Mouse (Mus musculus): ENCODE data around the gene Zbtb44.

Zbtb44 gene

GRCm38 (mm10) chr9:31070706-31071105 is 40.3 kb downstream of the Zbtb44 start:
- no peak for DNase-seq (ENCODE audit: low spot score)

GRCm38 (mm10) chr9:31072256-31072655 is 41.8 kb downstream of the Zbtb44 start:
- no peak for DNase-seq (ENCODE audit: low spot score)

DNA sequence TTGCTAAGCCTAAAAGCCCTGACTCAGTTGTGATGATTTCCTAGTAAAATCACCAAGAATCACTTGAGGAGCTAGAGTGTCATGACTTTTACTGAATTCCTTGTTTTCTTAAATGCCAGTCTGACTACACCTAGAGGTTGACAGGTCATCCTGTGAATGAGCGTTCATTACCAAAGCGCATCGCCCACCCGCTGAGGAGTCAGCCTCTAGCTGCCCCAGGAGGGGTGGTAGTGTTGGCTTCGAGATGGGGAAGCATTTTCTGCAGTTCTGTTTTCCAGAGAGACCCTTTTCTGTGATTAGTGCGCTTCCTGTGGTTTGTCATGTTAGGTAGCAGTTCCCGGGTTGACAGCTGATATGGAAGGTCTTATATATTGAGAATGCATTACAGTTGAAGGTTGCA is 43.4 kb downstream of the Zbtb44 start:
- no peak for DNase-seq (ENCODE audit: low spot score)

DNA sequence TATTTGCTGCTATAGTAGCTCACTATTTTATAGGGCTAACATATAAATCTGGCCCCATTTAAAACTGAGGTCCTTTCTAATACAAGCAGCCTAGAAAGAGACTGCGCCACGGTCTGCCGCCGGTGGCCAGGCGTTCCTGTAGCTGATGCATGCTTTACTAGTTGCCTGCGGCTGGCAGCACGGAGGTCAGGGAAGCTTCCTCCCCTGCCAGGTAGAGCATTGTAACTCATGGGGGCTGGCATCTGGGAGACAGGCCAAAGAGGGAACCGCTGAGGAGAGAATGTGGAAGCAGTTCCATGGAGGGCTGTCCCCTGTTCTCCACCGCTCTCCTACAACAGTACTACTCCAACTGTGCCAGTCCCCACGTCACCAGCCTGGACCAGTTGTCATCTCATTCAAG is 44.4 kb downstream of the Zbtb44 start:
- DNase-seq (ENCODE audit: low spot score), result no peak

DNA sequence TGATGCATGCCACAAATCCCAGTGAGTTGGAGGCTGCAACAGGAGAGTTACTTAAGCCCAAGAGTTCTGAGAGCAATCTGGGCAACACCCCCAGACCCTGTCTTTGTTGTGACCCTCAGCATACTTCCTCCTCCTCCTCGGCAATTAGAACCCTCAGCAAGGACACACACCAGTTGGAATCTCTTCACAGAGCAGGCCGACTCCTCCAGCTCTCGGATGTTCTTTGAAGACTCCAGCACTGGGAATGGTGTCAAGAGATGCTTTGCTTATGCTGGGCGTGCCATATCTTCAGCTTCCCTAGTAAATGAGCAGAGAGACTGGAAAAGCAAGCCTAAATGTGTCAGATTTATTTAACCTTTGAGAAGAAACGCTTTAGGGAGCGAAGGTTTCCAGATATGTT is 50.3 kb downstream of the Zbtb44 start:
- DNase-seq (ENCODE audit: low spot score), result no peak

- DNase-seq (ENCODE audit: low spot score), result peak; percentile 52
These were observed 51.7 kb downstream of the Zbtb44 start for GRCm38 (mm10) chr9:31082054-31082666.

DNA sequence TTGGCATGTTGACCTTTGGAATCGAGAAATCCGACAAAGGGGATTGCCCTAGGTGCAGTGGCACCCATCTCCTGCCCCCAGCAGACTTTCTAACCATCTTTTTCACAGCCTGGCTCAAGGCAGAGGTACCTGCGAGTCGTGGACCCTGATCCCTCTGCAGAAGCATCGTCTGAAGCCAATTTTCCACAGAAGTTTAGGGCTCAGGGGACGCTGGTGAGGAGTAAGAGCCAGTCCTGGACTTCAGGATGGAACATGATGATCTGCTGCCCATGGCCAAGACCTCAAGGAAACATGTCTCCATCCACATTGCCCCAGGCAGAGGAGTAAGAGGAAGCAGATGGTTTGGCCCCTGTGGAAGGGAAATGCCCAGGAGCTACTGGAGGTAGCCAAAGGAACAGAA is 52.3 kb downstream of the Zbtb44 start:
- DNase-seq (ENCODE audit: low spot score), result no peak

GRCm38 (mm10) chr9:31085556-31085955 is 55.1 kb downstream of the Zbtb44 start:
- DNase-seq (ENCODE audit: low spot score), result no peak

DNA sequence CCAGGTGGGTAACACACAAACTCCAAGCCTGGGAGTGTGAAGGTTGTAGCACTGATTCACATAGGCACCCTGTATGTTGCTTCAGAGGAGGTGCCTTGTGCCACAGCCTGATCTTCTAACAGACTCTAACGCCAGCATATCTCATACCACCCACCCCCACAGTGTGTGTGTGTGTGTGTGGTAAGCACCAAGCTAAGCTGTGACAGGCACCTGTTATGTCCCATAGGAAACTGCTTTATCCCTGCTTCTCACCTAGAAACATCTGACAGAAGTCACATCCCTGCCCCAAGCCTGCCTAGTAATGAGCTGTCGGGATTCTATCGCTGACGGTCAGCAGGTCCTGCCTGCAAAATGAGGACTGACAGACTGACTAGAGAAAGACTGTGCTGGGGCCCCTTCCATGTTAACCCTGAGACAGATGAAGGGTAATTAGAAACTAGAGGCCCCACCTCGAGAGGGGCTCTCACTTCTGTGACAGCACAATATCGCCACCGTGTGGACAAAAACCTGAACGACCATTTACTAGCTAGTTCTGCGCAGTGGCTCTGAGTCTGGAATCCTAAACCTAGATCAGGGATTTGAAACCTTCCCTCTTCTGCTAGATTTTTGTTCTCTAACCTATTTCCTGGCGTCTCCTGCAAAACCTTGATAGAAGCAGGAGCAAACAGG is 55.8 kb downstream of the Zbtb44 start:
- DNase-seq (ENCODE audit: low spot score), result no peak

- no peak for DNase-seq (ENCODE audit: low spot score)
These were observed 56.3 kb downstream of the Zbtb44 start for GRCm38 (mm10) chr9:31086754-31087145.

GRCm38 (mm10) chr9:31087466-31087865 is 57.0 kb downstream of the Zbtb44 start:
- no peak for DNase-seq (ENCODE audit: low spot score)

GRCm38 (mm10) chr9:31088116-31088515 is 57.7 kb downstream of the Zbtb44 start:
- DNase-seq (ENCODE audit: low spot score), result no peak

DNA sequence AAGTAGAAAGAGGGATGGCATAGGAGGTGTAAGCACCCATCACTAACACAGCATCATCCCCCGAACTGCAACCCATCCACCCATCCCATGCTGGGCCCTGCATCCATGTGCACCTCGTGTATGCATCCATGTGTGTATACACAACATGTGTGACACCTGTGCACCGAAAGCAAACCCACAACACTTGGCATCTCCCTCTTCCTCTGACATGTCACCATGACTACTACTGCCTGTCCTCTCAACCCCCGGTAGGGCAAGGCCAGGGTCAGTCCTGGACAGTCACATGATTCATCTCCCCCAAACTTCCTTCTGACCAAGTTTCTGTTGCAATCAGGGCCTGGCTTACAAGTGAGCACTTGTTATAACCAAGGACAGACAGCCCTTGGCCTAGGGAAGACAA is 58.4 kb downstream of the Zbtb44 start:
- no peak for DNase-seq (ENCODE audit: low spot score)

GRCm38 (mm10) chr9:31089541-31089940 is 59.1 kb downstream of the Zbtb44 start:
- no peak for DNase-seq (ENCODE audit: low spot score)

DNA sequence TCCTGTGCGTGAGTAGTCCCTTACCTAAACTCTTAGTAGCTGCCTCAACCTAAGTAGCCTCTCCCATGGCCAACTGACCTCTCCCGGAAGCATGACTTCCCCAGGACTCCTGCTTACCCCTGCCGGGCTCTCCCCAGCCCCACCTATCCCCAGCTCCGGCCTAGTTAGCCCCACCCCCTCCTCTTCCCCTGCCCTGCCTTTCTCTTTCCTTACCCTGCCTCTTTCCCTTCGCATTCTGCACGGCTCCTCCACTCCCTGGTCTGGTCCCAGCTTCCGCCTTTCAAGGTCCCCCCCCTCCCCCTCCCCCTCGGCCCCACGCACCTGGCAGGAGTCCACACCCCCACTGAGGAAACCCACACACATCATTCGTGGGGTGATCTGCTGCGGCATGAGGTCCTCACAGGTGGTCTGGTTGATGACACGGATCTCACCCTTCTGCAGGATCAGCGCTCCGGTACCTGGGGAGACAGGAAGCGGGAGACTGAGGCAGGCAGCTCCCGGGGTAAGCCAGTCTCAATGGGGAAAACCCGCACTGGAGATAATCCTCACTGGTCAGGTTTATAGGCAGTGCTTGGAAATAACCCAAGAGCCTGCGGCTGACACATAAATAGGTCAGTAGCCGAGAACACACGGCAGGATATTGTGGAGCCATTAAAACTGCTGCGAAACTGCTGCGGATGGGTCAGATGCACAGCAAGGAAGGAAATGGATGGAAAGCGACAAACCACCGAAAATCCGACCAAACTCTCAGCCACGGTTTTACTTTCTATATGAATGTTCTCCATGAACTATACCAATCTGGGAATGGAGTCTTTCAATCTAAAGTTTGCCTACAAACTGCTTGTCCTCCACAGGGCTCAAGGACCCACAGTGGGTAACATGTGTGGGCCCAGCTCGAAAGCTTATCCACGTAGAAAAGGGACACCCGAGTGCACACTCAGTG is 59.9 kb downstream of the Zbtb44 start:
- DNase-seq (ENCODE audit: low spot score), result no peak

DNA sequence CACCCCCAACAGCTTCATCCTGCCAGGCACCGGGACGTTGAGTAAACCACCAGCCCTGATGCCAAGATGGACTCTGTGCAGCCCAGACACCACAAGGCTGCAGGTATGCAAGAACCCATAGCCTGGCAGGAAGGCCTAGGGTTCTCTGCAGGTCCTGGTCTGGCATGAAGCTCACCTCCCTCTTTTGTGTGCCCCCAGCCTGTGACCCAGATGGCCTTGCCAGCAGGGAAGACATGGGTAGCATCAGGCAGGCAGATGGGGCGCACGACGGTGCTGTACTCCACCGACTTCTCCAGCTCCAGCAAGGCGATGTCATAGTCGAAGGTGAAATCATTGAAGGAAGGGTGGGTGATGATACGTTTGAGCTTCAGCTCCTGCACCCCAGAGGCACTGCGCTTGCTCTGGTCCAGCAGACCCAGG is 60.7 kb downstream of the Zbtb44 start:
- no peak for DNase-seq (ENCODE audit: low spot score)

DNA sequence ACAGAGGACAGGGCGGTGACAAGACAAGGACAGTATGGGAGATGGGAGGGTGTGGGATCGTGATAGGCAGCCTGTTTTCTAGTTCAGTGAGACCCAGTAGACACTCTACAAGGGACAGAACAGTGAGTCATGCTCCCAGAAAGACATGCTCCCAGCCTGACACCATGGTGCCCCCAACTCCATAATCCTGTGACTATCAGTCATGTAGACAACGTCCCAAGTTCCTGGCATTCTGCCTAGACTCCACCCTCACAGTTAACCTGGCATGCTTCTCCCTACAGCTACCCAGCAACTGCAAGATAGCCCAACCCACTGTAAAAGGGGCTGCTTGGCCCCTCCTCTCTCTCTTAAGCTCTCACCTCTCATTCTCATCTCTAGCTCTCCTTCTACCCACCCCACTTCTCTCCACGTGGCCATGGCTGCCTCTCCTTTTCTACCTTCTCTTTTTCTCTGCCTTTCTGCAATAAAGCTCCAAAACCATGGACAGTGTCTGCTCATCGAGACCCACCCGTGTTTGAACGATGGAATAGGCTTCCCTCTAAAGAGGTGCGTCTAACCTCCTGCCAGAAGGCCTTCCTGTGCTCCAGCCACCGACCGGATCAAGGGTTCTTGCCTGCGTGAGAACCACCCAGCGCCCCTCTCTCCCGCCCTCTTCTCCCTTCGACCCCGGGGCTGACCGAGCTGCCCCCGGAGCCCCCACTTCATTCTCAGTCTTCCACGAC is 61.8 kb downstream of the Zbtb44 start:
- no peak for DNase-seq (ENCODE audit: low spot score)

GRCm38 (mm10) chr9:31092833-31093195 is 62.4 kb downstream of the Zbtb44 start:
- no peak for DNase-seq (ENCODE audit: low spot score)

- no peak for DNase-seq (ENCODE audit: low spot score)
These were observed 66.9 kb downstream of the Zbtb44 start for GRCm38 (mm10) chr9:31097088-31098082.

DNA sequence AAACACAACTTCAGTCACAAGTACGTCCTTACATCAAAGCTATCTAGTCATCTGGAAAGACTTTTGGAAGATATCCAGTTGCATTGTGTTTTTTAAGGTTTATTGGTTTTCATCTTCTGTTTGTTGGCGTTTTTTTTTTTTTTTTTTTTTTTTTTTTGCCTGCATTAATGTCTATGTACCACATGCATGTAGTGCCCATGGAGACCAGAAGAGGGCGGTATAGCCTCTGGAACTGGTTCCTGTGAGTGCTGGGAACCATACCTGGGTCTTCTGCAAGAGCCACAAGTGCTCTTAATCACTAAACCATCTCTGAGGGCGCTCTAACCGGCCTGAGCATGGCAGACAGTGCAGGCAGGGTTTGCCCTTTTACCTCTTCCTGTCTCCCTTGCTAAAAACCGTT is 67.7 kb downstream of the Zbtb44 start:
- no peak for DNase-seq (ENCODE audit: low spot score)

DNA sequence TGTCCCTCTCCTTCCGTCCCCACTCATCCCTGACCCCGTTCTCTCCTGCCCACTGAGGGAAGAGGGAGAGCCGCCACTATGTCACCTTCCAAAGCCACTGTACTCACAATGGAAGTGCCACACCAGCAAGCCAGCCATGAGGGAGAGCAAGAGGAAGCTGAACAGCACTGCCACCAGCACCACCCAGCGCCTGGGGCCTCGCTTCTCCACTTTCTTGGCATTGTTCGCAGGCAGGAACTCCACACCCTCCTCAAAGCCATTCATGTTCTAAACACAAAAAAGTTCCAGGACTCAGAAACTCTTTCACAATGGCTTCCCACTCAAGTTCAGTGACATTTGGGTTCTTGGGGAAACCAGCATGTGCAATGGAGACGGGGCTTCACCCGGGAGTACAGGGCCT is 78.0 kb downstream of the Zbtb44 start:
- DNase-seq (ENCODE audit: low spot score), result no peak
